Mouse (Mus musculus): ENCODE data around the gene Ezh1.

The Ezh1 gene

GRCm38 (mm10) chr11:101246702-101247012 is 20.4 kb upstream of the Ezh1 start:
- no peak for DNase-seq (ENCODE audit: low read depth, low spot score)

GRCm38 (mm10) chr11:101245855-101246701 is 19.8 kb upstream of the Ezh1 start, which contains the start of gene Ramp2:
Gene Ramp2, plus strand, starts transcription at chr11:101246028.
- no peak for DNase-seq (ENCODE audit: low read depth, low spot score)

GRCm38 (mm10) chr11:101245071-101245470 is 18.8 kb upstream of the Ezh1 start:
- no peak for DNase-seq (ENCODE audit: low read depth, low spot score)

- no peak for DNase-seq (ENCODE audit: low read depth, low spot score)
Measured at GRCm38 (mm10) chr11:101238071-101238647, 11.9 kb upstream of the Ezh1 start.

- no peak for DNase-seq (ENCODE audit: low read depth, low spot score)
Measured at GRCm38 (mm10) chr11:101236782-101237181, 10.5 kb upstream of the Ezh1 start.

DNA sequence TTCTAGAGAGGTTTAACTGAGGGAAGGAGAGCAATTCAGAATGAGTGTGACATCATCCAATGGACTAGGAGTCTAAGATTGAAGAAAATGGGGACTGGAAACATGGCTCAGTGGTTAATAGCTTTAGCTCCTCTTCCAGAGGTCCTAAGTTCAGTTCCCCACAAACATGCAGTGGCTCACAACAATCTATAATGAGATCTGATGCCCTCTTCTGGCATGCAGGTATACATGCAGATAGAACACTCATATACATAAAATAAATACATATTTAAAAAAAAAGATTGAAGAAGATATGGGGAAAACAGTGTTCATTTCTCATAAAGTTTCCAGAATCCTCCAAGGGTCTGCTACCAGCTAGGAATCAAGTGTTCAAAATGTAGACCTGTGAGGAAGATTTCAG is 9.2 kb upstream of the Ezh1 start:
- DNase-seq (ENCODE audit: low read depth, low spot score): no peak

DNA sequence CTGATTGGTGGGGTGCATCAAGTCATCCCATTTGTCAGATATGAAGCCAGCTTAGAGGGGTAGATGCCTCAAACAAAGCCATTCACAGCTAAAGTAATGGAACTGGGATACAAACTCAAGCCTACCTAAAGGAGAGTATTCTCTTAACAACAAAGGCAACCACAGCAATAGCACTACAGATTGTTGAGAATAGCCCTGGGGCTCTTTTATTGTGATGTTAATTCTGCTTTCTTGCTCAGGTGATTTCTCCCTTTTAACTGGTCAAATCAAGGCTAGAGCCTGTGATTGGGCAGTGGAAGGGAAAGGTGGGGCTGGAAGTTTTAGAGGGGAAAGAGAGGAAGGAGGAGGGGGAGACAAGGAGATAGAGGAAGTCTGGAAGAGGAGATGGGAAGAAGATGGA is 7.9 kb upstream of the Ezh1 start:
- no peak for DNase-seq (ENCODE audit: low read depth, low spot score)

- no peak for DNase-seq (ENCODE audit: low read depth, low spot score)
Measured at GRCm38 (mm10) chr11:101233240-101233639, 7.0 kb upstream of the Ezh1 start.

DNA sequence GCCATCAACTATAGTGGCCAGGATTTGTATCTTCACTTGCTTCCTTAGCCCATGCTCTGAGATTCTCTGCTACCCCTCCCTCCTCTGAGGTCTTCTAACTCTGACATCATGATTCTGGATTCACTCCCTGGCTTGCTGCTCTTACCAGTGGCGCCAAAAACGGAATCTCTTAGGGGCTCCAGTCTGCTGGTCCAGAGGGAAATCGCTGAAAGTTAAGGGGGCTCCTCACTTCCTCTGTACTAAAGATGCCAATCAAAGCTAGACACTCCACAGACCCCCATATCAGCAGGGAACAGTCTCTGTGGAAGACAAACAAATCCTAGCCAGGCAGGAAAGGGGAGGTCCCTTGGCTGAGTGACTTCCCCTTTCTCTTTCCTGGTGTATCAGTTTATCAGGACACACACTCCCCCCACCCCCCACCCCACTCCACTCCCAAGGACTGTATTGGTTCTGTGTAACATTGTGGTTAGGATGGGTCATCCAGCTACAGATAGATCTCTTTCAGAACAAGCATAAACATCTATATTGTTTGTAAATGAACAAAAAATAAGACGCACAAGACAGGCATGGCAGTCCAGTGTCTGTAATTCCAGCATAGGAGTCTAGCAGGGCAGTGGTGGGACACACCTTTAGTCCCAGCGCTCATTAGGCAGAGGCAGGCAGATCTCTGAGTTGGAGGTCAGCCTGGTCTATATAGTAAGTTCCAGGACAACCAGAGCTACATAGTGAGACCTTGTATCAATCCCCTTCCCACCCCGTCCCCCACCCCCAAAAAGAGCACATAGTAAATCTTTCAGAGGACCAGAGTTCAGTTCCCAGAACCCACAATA is 6.0 kb upstream of the Ezh1 start:
- DNase-seq (ENCODE audit: low read depth, low spot score): no peak

- DNase-seq (ENCODE audit: low read depth, low spot score): no peak
Measured at GRCm38 (mm10) chr11:101230991-101231871, 5.0 kb upstream of the Ezh1 start.

- DNase-seq (ENCODE audit: low read depth, low spot score): no peak
Measured at GRCm38 (mm10) chr11:101230526-101230925, 4.3 kb upstream of the Ezh1 start.

DNA sequence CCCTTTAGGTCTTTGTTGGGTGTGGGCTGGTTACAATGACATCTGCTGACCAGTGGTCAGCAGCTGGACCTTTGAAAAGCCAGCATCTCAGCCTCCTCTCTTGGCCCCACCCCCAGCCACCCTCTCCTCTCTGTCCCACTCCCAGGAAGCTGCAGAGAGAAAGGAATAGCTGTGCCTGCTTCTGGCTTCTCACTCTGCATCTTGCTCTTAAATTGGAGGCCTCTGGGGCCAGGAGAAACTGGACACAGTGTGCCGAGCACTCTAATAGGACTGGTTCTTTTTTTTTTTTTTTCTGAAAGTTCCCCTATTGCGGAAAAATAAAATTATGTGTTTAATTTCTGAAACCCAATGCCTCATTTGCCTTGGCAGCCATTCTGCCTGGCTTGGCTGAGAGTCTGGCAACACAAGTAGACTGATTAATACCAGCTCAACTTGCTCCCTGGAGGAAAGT is 3.8 kb upstream of the Ezh1 start:
- DNase-seq (ENCODE audit: low read depth, low spot score): no peak

- DNase-seq (ENCODE audit: low read depth, low spot score): no peak
Measured at GRCm38 (mm10) chr11:101229361-101229900, 3.2 kb upstream of the Ezh1 start.

GRCm38 (mm10) chr11:101225331-101226064 is 765 bp downstream of the Ezh1 start:
- DNase-seq (ENCODE audit: low read depth, low spot score): no peak

- DNase-seq (ENCODE audit: low read depth, low spot score): no peak
Measured at GRCm38 (mm10) chr11:101224337-101224736, 1.9 kb downstream of the Ezh1 start.

GRCm38 (mm10) chr11:101221306-101221986 is 4.8 kb downstream of the Ezh1 start:
- DNase-seq (ENCODE audit: low read depth, low spot score): no peak

- no peak for DNase-seq (ENCODE audit: low read depth, low spot score)
Measured at GRCm38 (mm10) chr11:101220853-101221252, 5.4 kb downstream of the Ezh1 start.

- no peak for DNase-seq (ENCODE audit: low read depth, low spot score)
Measured at GRCm38 (mm10) chr11:101218436-101219055, 7.7 kb downstream of the Ezh1 start.

- no peak for DNase-seq (ENCODE audit: low read depth, low spot score)
Measured at GRCm38 (mm10) chr11:101216936-101217335, 9.3 kb downstream of the Ezh1 start.

Data from brain, embryonic 18.5 days (tissue).